Mouse (Mus musculus) heart, embryonic 13.5 days (tissue): Measurements from ENCODE around the gene Noxo1. TPM values are rescaled to one million over a fixed set of nuclear protein-coding genes. Genes with fewer than 3 reads are reported as not detected.
"Not testable (repeated sequence)": the region's sequence is repeated elsewhere in the genome, so short reads cannot be mapped to it uniquely, and the experiment has no call there.

Experiments
- ATAC-seq: fragments of 200-750 bp; cut with Nextera tagmentation; 2 replicates; pipeline ENCODE4 v1.8.0; 2017; ENCODE audit warnings: moderate TSS enrichment; ENCODE audit not compliant: insufficient number of reproducible peaks, low FRiP score, low TSS enrichment; ENCODE audit errors: extremely low read depth
- H3K27ac ChIP-seq: fragments of 300-500 bp; sonication (generic); replicated peaks from 2 replicates; pipeline ENCODE4 v1.5.1; 2015; ENCODE audit warnings: moderate library complexity, mild to moderate bottlenecking, inconsistent platforms
- H3K27me3 ChIP-seq: fragments of 300-500 bp; sonication (generic); replicated peaks from 2 replicates; pipeline ENCODE4 v1.6.1; 2015; ENCODE audit warnings: mild to moderate bottlenecking, inconsistent platforms
- H3K36me3 ChIP-seq: fragments of 300-500 bp; sonication (generic); 2 replicates; pipeline ENCODE4 v1.6.1; 2015; ENCODE audit warnings: mild to moderate bottlenecking, inconsistent platforms
- H3K4me1 ChIP-seq: fragments of 300-500 bp; sonication (generic); 2 replicates; pipeline ENCODE4 v1.6.1; 2015; ENCODE audit warnings: inconsistent platforms
- H3K4me2 ChIP-seq: fragments of 300-500 bp; sonication (generic); 2 replicates; pipeline ENCODE4 v1.6.1; 2015; ENCODE audit warnings: inconsistent platforms, mild to moderate bottlenecking, moderate library complexity
- H3K4me3 ChIP-seq: fragments of 300-500 bp; sonication (generic); 2 replicates; pipeline ENCODE4 v1.5.1; 2015; ENCODE audit warnings: moderate library complexity, mild to moderate bottlenecking, inconsistent platforms
- H3K9ac ChIP-seq: fragments of 300-500 bp; sonication (generic); 2 replicates; pipeline ENCODE4 v1.6.1; 2015; ENCODE audit warnings: inconsistent platforms, mild to moderate bottlenecking, moderate library complexity
- H3K9me3 ChIP-seq: fragments of 300-500 bp; sonication (generic); 2 replicates; pipeline ENCODE4 v1.6.1; 2016; ENCODE audit warnings: inconsistent platforms
- WGBS: fragments of 180-500 bp; shearing (Covaris S2); methylation state at CpG from one replicate; pipeline ENCODE4 v1.1.7; 2015; ENCODE audit warnings: mixed read lengths; 5-methylcytosine and 5-hydroxymethylcytosine counted together
- polyA plus RNA-seq: library from polyadenylated mRNA; unstranded; fragments of >200 nt; fragmentation: Nextera tagmentation; extraction: Ambion mirVana; gene quantifications from 2 replicates; pipeline ENCODE4 v1.2.1, GENCODE M21; 2015

Gene Noxo1
- polyA plus RNA-seq, 1 experiment from 2014 or later = 1.1 TPM

DNA sequence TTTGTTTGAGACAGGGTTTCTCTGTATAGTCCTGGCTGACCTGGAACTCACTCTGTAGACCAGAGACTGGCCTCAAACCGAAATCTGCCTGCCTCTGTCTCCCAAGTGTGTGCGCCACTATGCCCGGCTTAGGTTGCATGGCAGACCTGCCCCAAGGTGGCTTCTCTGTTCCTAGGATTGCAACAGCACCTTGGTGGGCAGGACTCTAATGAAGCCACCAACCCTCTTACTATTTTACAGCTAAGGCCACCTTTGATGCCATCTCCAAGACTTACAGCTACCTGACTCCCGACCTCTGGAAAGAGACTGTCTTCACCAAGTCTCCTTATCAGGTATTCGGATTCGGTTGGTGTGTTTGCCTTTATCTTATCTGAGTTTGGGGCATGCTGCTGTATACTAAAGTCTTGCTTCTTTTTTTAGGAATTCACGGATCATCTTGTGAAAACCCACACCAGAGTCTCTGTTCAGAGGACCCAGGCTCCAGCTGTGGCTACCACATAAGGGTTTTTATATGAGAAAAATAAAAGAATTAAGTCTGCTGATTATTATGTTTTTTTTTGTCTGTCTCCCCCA, 25.4 kb downstream of the Noxo1 start:
- not testable (repeated sequence) for H3K27me3 ChIP-seq, H3K9me3 ChIP-seq, ATAC-seq
- H3K36me3 ChIP-seq = peaks cover 35% of the 10 kb centered on the region
- peaks cover 33% of the 10 kb centered on the region for H3K4me1 ChIP-seq
- H3K4me3 ChIP-seq = peak overlapping the region; percentile 93
- WGBS = 29% methylated on average over 7 of the region's 7 CpGs
- peak overlapping the region; percentile 79 for H3K4me2 ChIP-seq
- 0 out of 2 replicates have a peak overlapping the region, but pooled peaks have one; percentile 28 for H3K27ac ChIP-seq
- peak overlapping the region; percentile 97 for H3K9ac ChIP-seq

- H3K9me3 ChIP-seq = no peaks in the 10 kb centered on the region
- ATAC-seq = no peak
- WGBS = 33% methylated on average over 13 of the region's 13 CpGs
- peak overlapping the region; percentile 79 for H3K4me2 ChIP-seq
- no peak overlapping the region for H3K27ac ChIP-seq
- peak overlapping the region; percentile 93 for H3K4me3 ChIP-seq
- peak overlapping the region; percentile 97 for H3K9ac ChIP-seq
- peaks cover 33% of the 10 kb centered on the region for H3K4me1 ChIP-seq
- no peaks in the 10 kb centered on the region for H3K27me3 ChIP-seq
- H3K36me3 ChIP-seq = peaks cover 28% of the 10 kb centered on the region
Measured at GRCm38 (mm10) chr17:24722220-24722924, 26.3 kb downstream of the Noxo1 start.

DNA sequence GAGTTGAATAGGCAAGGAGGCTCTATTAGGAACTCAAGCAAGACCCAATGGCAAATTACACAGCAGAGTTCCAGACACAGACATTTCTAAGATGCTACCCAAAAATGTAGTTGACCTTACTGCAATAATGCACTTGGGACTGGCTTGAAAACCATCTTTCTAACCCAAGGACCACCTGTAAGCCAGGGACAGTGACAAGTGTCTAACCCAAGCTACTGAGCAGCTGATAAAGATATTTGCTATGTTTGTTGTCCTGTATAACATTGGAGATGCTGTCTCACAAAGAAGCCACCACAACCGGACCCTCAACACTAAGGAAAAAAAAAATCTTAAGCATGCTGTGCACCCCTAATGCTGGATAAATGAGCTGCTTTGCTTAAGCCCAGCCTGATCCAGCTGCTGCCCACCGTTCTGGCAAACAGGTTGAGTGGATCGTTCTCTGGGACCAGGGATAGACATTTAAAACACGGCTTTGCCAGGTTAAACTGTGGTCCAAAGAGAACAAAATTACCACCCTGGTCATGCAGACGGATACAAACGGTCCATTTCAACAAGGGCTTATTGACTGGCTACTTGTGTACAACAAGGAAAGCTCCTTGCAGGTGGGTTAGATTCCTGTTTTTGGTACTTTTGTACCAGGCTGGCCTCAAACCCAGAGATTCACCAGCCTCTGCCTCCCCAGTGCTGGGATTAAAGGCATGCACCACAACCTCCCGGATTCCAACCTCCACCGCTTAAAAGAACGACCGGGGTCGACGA, 27.3 kb downstream of the Noxo1 start:
- 0 out of 2 replicates have a peak, but pooled peaks cover 2% of the 10 kb centered on the region for H3K27me3 ChIP-seq
- H3K9ac ChIP-seq = peak overlapping the region; percentile 97
- H3K4me3 ChIP-seq = peak overlapping the region; percentile 93
- peaks cover 33% of the 10 kb centered on the region for H3K4me1 ChIP-seq
- H3K9me3 ChIP-seq = no peaks in the 10 kb centered on the region
- no peak for ATAC-seq
- H3K27ac ChIP-seq = peak overlapping the region; percentile 92
- 1% methylated on average over 12 of the region's 12 CpGs for WGBS
- H3K4me2 ChIP-seq = peak overlapping the region; percentile 79
- H3K36me3 ChIP-seq = peaks cover 23% of the 10 kb centered on the region

- H3K4me3 ChIP-seq = peak overlapping the region; percentile 93
- peaks cover 21% of the 10 kb centered on the region for H3K36me3 ChIP-seq
- WGBS = under 1% methylated on average over 15 of the region's 15 CpGs
- peak overlapping the region; percentile 79 for H3K4me2 ChIP-seq
- H3K27ac ChIP-seq = peak overlapping the region; percentile 92
- H3K9ac ChIP-seq = peak overlapping the region; percentile 97
- H3K27me3 ChIP-seq = 0 out of 2 replicates have a peak, but pooled peaks cover 3% of the 10 kb centered on the region
- H3K4me1 ChIP-seq = peaks cover 29% of the 10 kb centered on the region
- H3K9me3 ChIP-seq = no peaks in the 10 kb centered on the region
- no peak for ATAC-seq
Measured at GRCm38 (mm10) chr17:24723881-24724180, 27.8 kb downstream of the Noxo1 start.

GRCm38 (mm10) chr17:24724184-24724583, 28.1 kb downstream of the Noxo1 start, which contains the start of gene Ndufb10:
Gene Ndufb10 (minus strand): TSS chr17:24724478.
- H3K36me3 ChIP-seq = peaks cover 21% of the 10 kb centered on the region
- 0 out of 2 replicates have a peak, but pooled peaks cover 3% of the 10 kb centered on the region for H3K27me3 ChIP-seq
- H3K9me3 ChIP-seq = no peaks in the 10 kb centered on the region
- peak within 1 kb of the TSS; percentile 93 for H3K4me3 ChIP-seq
- H3K4me1 ChIP-seq = peaks cover 26% of the 10 kb centered on the region
- peak within 1 kb of the TSS; percentile 79 for H3K4me2 ChIP-seq
- H3K9ac ChIP-seq = peak within 1 kb of the TSS; percentile 97
- H3K27ac ChIP-seq = peak within 1 kb of the TSS; percentile 92
- WGBS = under 1% methylated on average over 30 of the region's 30 CpGs
- ATAC-seq = peak; percentile 65

DNA sequence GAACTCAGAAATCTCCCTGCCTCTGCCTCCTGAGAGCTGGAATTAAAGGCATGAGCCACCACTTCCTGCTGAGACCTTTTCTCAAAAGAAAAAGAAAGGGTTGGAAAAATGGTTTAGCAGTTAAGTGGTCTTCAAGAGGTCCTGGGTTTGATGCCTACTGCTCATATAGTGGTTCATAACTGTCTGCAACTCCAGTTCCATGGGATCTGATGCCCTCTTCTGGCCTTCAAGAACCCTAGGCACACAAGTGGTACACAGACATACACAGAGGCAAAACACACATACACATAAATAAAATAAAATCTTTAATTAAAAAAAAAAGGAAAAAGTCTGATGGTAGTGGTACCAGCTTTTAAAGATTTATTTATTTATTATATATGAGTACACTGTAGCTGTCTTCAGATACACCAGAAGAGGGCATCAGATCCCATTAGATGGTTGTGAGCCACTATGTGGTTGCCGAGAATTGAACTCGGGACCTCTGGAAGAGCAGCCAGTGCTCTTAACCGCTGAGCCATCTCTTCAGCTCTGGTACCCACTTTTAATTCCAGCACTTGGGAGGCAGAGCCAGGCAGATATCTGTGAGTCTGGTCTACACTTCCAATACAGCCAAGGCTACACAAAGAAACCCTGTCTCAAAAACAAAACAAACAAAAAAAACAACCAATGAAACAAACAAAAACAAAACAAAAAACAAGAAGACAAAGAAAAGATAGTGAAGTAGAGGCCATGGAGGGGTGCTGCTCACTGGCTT, 29.8 kb downstream of the Noxo1 start:
- no peak for ATAC-seq
- H3K4me3 ChIP-seq = no peak overlapping the region
- H3K4me1 ChIP-seq = peaks cover 26% of the 10 kb centered on the region
- no peak overlapping the region for H3K4me2 ChIP-seq
- peaks cover 17% of the 10 kb centered on the region for H3K36me3 ChIP-seq
- H3K27me3 ChIP-seq = 0 out of 2 replicates have a peak, but pooled peaks cover 3% of the 10 kb centered on the region
- WGBS = 60% methylated on average over 3 of the region's 3 CpGs
- H3K9ac ChIP-seq = no peak overlapping the region
- H3K9me3 ChIP-seq = no peaks in the 10 kb centered on the region
- H3K27ac ChIP-seq = no peak overlapping the region

DNA sequence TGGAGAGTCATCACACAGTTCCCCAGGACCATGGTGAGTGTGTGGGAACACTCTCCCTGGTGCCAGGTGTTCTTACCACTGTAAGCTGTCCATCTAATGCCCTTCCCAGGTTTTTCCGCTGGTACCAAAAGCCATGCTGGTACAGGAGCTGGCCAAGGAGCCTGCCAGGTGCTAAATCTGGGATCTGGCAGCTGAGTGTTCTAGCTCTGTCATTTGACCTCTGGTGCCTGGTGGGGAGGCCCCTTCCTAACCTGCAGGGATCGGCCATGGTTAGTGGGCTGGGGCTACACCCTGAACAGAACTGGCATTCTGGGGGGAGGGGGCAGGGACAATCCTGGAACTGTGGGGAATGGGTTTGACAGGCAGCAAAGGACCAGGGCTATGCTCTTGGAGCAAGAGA, 31.6 kb downstream of the Noxo1 start, which contains the start of gene Rpl3l:
Gene Rpl3l (plus strand): TSS at position 203 of the 400 bp plus-strand sequence.
- Histone ChIP-seq H3K36me3 (peaks cover 1% of the 10 kb centered on the region), H3K4me3 (no peak within 1 kb of the TSS), H3K4me1 (peaks cover 19% of the 10 kb centered on the region), H3K4me2 (no peak within 1 kb of the TSS), H3K27me3 (0 out of 2 replicates have a peak, but pooled peaks cover 3% of the 10 kb centered on the region), H3K9ac (no peak within 1 kb of the TSS), H3K9me3 (no peaks in the 10 kb centered on the region), H3K27ac (no peak within 1 kb of the TSS)
- ATAC-seq = no peak
- 40% methylated on average over 2 of the region's 2 CpGs for WGBS

- Histone ChIP-seq H3K27ac (no peak overlapping the region), H3K4me3 (no peak overlapping the region), H3K36me3 (no peaks in the 10 kb centered on the region), H3K9ac (no peak overlapping the region), H3K27me3 (peaks cover 3% of the 10 kb centered on the region; the same call in 1 of the 2 replicates), H3K4me2 (no peak overlapping the region), H3K9me3 (no peaks in the 10 kb centered on the region), H3K4me1 (peaks cover 15% of the 10 kb centered on the region)
- 60% methylated on average over 17 of the region's 17 CpGs for WGBS
- no peak for ATAC-seq
Measured at GRCm38 (mm10) chr17:24728184-24728583, 32.1 kb downstream of the Noxo1 start.

GRCm38 (mm10) chr17:24729067-24729466, 33.0 kb downstream of the Noxo1 start:
- Histone ChIP-seq H3K36me3 (no peaks in the 10 kb centered on the region), H3K4me2 (no peak overlapping the region), H3K9me3 (no peaks in the 10 kb centered on the region), H3K27me3 (peaks cover 3% of the 10 kb centered on the region; the same call in 1 of the 2 replicates), H3K9ac (peak overlapping the region; percentile 2; the same call in 1 of the 2 replicates), H3K27ac (no peak overlapping the region), H3K4me3 (no peak overlapping the region), H3K4me1 (peaks cover 10% of the 10 kb centered on the region)
- ATAC-seq = no peak
- WGBS = 60% methylated on average over 6 of the region's 6 CpGs

DNA sequence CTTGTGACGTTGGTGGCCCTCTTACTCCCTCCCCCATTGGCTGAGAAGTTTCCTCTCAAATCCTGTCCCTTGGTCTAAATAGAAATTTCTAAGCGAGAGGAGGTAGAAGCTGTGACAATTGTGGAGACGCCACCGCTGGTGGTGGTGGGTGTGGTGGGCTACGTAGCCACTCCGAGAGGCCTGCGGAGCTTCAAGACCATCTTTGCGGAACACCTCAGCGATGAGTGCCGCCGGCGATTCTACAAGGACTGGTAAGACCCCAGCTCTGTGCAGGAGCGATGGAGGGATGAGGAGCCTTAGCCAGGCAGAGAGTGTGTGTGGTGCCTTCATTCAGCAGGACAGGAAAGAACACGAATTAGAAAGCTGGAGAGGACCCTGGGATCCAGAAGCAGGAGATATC, 34.8 kb downstream of the Noxo1 start:
- H3K9ac ChIP-seq = no peak overlapping the region
- ATAC-seq = no peak
- no peak overlapping the region for H3K4me2 ChIP-seq
- WGBS = 80% methylated on average over 14 of the region's 14 CpGs
- H3K4me1 ChIP-seq = peaks cover 15% of the 10 kb centered on the region
- H3K27ac ChIP-seq = no peak overlapping the region
- no peaks in the 10 kb centered on the region for H3K9me3 ChIP-seq
- H3K4me3 ChIP-seq = no peak overlapping the region
- no peaks in the 10 kb centered on the region for H3K36me3 ChIP-seq
- H3K27me3 ChIP-seq = peaks cover 3% of the 10 kb centered on the region; the same call in 1 of the 2 replicates
